Mouse (Mus musculus) bone marrow macrophage, adult 2 months (primary cell): ENCODE measurements around the gene Ppfia3.

Experiments used
- CTCF ChIP-seq: IDR thresholded peaks from 2 replicates; pipeline ENCODE4 v1.5.1; 2012; ENCODE audit warnings: low read depth, mild to moderate bottlenecking, low read length, moderate library complexity
- POLR2A ChIP-seq: IDR thresholded peaks from 2 replicates; pipeline ENCODE4 v1.6.1; 2012; ENCODE audit warnings: mild to moderate bottlenecking, low read depth, low read length, borderline replicate concordance

DNA sequence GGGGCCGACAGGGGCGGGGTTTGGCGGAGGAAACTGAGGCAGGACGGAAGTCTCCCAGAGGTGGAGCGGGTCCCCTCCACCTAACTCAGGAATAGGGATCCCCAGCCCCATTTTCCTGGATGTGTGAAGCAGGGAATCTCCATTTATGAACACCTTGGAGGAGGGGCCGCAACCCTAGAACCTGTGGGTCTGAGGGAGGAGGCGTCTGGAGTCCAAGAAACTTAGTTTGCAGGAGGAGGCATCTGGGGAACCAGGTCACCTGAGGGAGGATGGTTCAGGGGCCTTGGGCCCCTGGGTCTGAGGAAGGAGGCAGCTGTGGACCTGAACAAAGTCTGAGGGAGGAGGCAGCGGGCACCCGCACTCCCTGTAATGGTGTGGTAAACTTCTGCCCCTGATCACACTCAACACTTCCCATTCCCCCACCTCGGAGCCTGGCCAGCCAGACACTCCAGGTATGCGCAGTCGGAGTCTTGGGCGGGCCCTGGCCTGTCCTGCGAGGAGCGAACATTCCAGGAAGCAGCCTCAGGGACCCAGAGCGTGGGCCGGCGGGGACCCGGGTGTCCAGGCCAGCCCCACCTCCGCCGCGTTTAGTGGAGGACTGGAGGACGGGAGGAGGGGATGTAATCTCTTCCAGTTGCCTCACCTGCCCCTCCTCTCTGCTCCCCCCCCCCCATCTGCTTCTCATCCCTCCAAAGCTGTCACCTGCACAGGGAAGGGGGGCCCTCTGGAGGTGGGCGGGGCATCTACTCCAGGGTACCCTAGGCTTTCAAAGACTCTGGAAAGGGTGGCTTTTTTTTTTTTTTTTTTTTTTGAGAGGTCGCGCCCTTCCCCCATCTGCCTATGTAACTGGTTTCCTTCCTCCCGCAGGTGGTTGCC, 47.3 kb upstream of the Ppfia3 start:
- TF ChIP-seq CTCF (no peak), POLR2A (no peak)
